ENCODE assay signal across 10 mouse cellular contexts in genomic region chrX:58038061-58039007, GRCm38 (mm10). TPM values are rescaled to one million over a fixed set of nuclear protein-coding genes. Genes with fewer than 3 reads are reported as not detected.
DNase-seq lines count a peak whose midpoint lies in the region; ATAC-seq and TF ChIP-seq lines count a peak whose summit lies in the region.
"Had no signal": no experiment of that assay in that cellular context is flagged by ENCODE, and none has a peak within 500 bp of the region (broad histone marks: within the 10 kb centered on the region; RNA-seq: fewer than 3 reads in every experiment).

No protein-coding gene starts in this region.

- H3K36me3 ChIP-seq in heart, postnatal 0 days (replicated peaks; ENCODE audit: control insufficient read depth, insufficient read depth, low read length): no peaks in the 10 kb centered on the region
- H3K36me3 ChIP-seq in intestine, embryonic 14.5 days (ENCODE audit: control insufficient read depth, insufficient read depth, low read length): no peaks in the 10 kb centered on the region
- H3K36me3 ChIP-seq in neural tube, embryonic 15.5 days: no peaks in the 10 kb centered on the region

- H3K4me2 ChIP-seq in heart, postnatal 0 days (ENCODE audit: low read depth, low read length): peak overlapping the region; percentile 48
- peak overlapping the region; percentile 43 for H3K4me2 ChIP-seq in intestine, embryonic 14.5 days (ENCODE audit: low read length)
- peak overlapping the region; percentile 52 for H3K4me2 ChIP-seq in neural tube, embryonic 15.5 days

- DNase-seq in heart, postnatal 0 days (ENCODE audit: low spot score): no peak
- DNase-seq in heart, adult 9 months (ENCODE audit: low spot score in 2 of 2): no peak
- peak; percentile 52 for DNase-seq in intestine, embryonic 14.5 days (ENCODE audit: low spot score)
- DNase-seq in layer of hippocampus, adult 11-12 months (ENCODE audit: low spot score): no peak
- no peak for DNase-seq in frontal cortex, postnatal 36 days (ENCODE audit: low spot score in 2 of 2)
- DNase-seq in natural killer cell, adult 2 months (ENCODE audit: low spot score in 2 of 2): no peak

- no peak for TF ChIP-seq EP300 in heart, postnatal 0 days (IDR thresholded peaks at IDR 0.05; ENCODE audit: low read depth)

- 21% methylated on average over 59 of the region's 70 CpGs for WGBS in heart, postnatal 0 days
- 17% methylated on average over 66 of the region's 70 CpGs for WGBS in intestine, embryonic 14.5 days
- WGBS in neural tube, embryonic 15.5 days: 21% methylated on average over 65 of the region's 70 CpGs

- no peaks in the 10 kb centered on the region for H3K4me1 ChIP-seq in heart, postnatal 0 days (ENCODE audit: control insufficient read depth, insufficient read depth)
- no peaks in the 10 kb centered on the region for H3K4me1 ChIP-seq in cortical plate, adult 2 months (ENCODE audit: control insufficient read depth, insufficient read depth, low read length)
- H3K4me1 ChIP-seq in intestine, embryonic 14.5 days (replicated peaks; ENCODE audit: control insufficient read depth, insufficient read depth, low read length): no peaks in the 10 kb centered on the region
- no peaks in the 10 kb centered on the region for H3K4me1 ChIP-seq in neural tube, embryonic 15.5 days

- TF ChIP-seq POLR2A in cortical plate, adult 2 months (IDR thresholded peaks at IDR 0.05; ENCODE audit: extremely low read depth, insufficient read depth, low read length): no peak

- H3K9me3 ChIP-seq in heart, postnatal 0 days (replicated peaks; ENCODE audit: control insufficient read depth, low read length): no peaks in the 10 kb centered on the region
- H3K9me3 ChIP-seq in intestine, embryonic 14.5 days (ENCODE audit: control insufficient read depth, low read length): no peaks in the 10 kb centered on the region
- no peaks in the 10 kb centered on the region for H3K9me3 ChIP-seq in neural tube, embryonic 15.5 days (replicated peaks)

- no peak overlapping the region for H3K27ac ChIP-seq in heart, postnatal 0 days (ENCODE audit: low read depth)
- peak overlapping the region; percentile 71 for H3K27ac ChIP-seq in cortical plate, adult 2 months (ENCODE audit: insufficient read depth, low read length)
- no peak overlapping the region for H3K27ac ChIP-seq in intestine, embryonic 14.5 days (ENCODE audit: low read depth)
- peak overlapping the region; percentile 76 for H3K27ac ChIP-seq in neural tube, embryonic 15.5 days (replicated peaks)

- TF ChIP-seq CTCF in heart, postnatal 0 days (IDR thresholded peaks at IDR 0.05; ENCODE audit: low read depth): no peak
- no peak for TF ChIP-seq CTCF in cortical plate, adult 2 months (IDR thresholded peaks at IDR 0.05; ENCODE audit: extremely low read depth, insufficient read depth, low read length)

- peak overlapping the region; percentile 38 for H3K4me3 ChIP-seq in heart, postnatal 0 days (ENCODE audit: low read depth, low read length)
- H3K4me3 ChIP-seq in cortical plate, adult 2 months (ENCODE audit: insufficient read depth, low read length): peak overlapping the region; percentile 12; the same call in 1 of the 2 replicates
- peak overlapping the region; percentile 25 for H3K4me3 ChIP-seq in intestine, embryonic 14.5 days (ENCODE audit: low read depth, low read length)
- peak overlapping the region; percentile 36 for H3K4me3 ChIP-seq in neural tube, embryonic 15.5 days (replicated peaks)

- peaks cover 74% of the 10 kb centered on the region for H3K27me3 ChIP-seq in heart, postnatal 0 days (ENCODE audit: control insufficient read depth, insufficient read depth, low read length)
- peaks cover 81% of the 10 kb centered on the region for H3K27me3 ChIP-seq in intestine, embryonic 14.5 days (replicated peaks; ENCODE audit: control insufficient read depth, insufficient read depth, low read length)
- no peaks in the 10 kb centered on the region for H3K27me3 ChIP-seq in neural tube, embryonic 15.5 days (replicated peaks)
- H3K27me3 ChIP-seq: CH12.LX had no signal

- no peak overlapping the region for H3K9ac ChIP-seq in heart, postnatal 0 days (replicated peaks; ENCODE audit: low read depth, low read length)
- no peak overlapping the region for H3K9ac ChIP-seq in intestine, embryonic 14.5 days (ENCODE audit: low read length)
- H3K9ac ChIP-seq in neural tube, embryonic 15.5 days (replicated peaks): no peak overlapping the region

- ATAC-seq in heart, postnatal 0 days (ENCODE audit: insufficient read depth, low read depth): no peak
- no peak for ATAC-seq in intestine, embryonic 14.5 days (replicated peaks; ENCODE audit: low FRiP score, low TSS enrichment, low read depth)
- peak; percentile 87 for ATAC-seq in neural tube, embryonic 15.5 days (ENCODE audit: low FRiP score)

RNA-seq across cellular contexts. Expression of gene Zic3, which starts 15.8 kb away (rescaled TPM):
- total RNA-seq in heart, postnatal 0 days (2014; rRNA removed; ENCODE audit: low replicate concordance): not detected in 2 replicates
- polyA plus RNA-seq in heart, postnatal 0 days (2015; fragmentation: Nextera tagmentation; extraction: Ambion mirVana): 0.04 TPM in 1 of 2 replicates, not detected in the other
- 2.1 and 2.7 TPM in 2 replicates for polyA plus RNA-seq in cortical plate, adult 2 months (2012; rRNA removed)
- polyA plus RNA-seq in intestine, embryonic 14.5 days (2014; fragmentation: Nextera tagmentation; extraction: Ambion mirVana): not detected in 2 replicates
- 9.6 and 12.9 TPM in 2 replicates for polyA plus RNA-seq in neural tube, embryonic 15.5 days (2015; fragmentation: Nextera tagmentation; extraction: Ambion mirVana)
- total RNA-seq: CH12.LX; hematopoietic stem cell, adult 5-6 weeks had no signal

Comparison
In these comparisons a context has a peak if more than half of its experiments do, and no peak if none do; other contexts are left out.
1. H3K27ac ChIP-seq: peak in cortical plate, adult 2 months (single experiment) and neural tube, embryonic 15.5 days (single experiment); none in heart, postnatal 0 days (single experiment) and intestine, embryonic 14.5 days (single experiment).
2. Peak in every context shown above with its lines, with median percentiles within 50 percentile points of each other: H3K4me2 ChIP-seq and H3K4me3 ChIP-seq.